Mouse (Mus musculus): ENCODE results near the gene Tmem259.
"Not testable (repeated sequence)": the region's sequence is repeated elsewhere in the genome, so short reads cannot be mapped to it uniquely, and the experiment has no call there.

Gene Tmem259

DNA sequence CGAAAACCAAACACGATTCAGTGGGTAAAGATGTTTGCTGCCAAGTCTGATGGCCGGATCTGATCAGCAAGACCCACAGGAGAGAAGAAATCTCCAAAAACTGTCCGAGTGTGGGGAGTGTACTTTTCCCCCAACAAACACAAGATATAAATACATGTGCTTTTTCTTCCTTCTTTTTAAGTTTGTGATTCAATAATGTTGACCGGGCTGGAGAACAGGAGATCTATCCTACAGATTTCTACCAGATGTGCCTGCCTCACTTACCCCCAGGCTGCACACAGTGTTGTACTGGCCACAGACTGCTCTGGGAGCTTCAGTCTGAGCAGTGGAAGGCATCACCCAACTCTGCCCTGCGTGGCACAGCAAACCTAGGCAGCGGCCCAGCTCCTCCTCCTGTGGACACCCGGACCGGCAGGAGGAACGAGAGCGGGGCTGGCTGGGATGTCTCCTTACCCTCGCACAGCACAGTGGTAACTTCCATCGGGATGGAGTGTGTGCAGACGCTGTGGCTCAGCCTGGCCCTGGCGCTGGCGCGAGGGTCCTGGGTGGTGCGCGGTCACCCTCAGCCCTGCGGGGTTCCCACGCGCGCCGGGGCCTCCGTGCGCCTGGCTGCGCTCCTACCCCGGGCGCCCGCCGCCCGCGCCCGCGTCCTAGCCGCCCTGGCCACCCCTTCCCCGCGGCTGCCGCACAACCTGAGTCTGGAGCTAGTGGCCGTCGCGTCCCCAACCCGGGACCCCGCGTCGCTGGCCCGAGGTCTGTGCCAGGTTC, 13.5 kb downstream of the Tmem259 start, which contains the start of gene Grin3b:
TSS of gene Grin3b (plus strand) at position 301 of the 768 bp plus-strand sequence.
- in situ Hi-C loops (cut with MboI, MseI), result no loop called here

- in situ Hi-C loops (cut with MboI, MseI), result no loop called here
Observed at GRCm38 (mm10) chr10:79969124-79969568, 15.0 kb downstream of the Tmem259 start.

GRCm38 (mm10) chr10:79968181-79968580, 15.9 kb downstream of the Tmem259 start:
- in situ Hi-C loops (cut with MboI, MseI), result no loop called here

DNA sequence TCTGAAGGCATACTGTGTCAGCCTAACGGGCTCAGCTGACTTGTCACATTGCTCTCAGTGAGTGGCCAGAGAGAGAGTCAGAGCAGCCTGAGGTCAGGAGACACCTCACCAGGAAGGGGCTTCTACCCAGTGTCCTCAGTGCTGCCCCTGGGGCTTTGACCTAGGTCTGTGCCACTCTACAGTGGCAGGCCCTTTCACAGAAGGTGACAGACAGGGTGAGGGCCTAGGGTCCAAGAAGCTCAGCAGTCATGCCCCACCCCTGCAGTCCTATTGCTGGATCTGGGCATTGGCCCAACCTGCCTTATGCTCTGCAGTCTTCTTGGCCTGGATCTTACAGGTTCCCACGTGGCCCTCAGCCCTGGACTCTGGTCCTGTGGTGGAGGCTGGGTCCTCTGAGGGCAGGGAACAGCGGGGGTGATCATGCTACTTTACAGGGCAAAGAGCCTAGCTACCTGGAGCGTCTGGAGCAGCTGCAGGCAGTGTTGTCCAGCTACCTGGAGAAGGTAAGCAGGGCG, 17.2 kb downstream of the Tmem259 start:
- in situ Hi-C loops (cut with MboI, MseI), result no loop called here

GRCm38 (mm10) chr10:79965325-79965724, 18.8 kb downstream of the Tmem259 start:
- in situ Hi-C loops (cut with MboI, MseI), result no loop called here

GRCm38 (mm10) chr10:79964727-79965126, 19.4 kb downstream of the Tmem259 start:
- in situ Hi-C loops (cut with MboI, MseI), result no loop called here

DNA sequence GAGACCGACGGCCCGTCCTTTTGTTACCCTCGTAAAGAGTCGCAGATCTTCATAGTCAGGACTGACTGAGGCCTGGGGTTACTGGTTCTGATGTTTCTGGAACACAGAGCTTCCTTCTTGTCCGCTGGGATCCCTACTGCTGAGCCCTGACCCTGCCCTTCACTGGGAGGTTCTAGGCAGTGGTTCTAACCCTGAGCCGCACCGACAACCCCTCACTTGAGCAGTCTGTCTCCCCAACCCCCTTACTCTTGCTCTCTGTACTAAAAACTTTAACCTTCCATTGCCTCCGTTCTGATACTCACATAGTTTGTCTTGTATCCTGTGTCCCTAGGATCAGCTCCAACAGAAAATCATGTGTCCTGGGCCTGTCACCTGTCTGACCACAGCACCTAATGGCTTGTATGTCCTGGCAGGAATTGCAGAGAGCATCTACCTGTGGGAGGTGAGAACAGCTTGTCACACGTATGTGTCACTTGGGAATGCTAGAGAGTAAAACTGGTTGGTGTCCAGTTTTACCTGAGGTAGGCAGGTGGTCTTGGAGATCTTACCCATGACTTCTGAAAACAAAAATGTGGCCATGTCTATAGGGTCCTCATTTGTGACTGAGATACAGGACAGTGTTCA, 23.3 kb downstream of the Tmem259 start:
- in situ Hi-C loops (cut with MboI, MseI), result no loop called here

- in situ Hi-C loops (cut with MboI, MseI), result no loop called here
Observed at GRCm38 (mm10) chr10:79959847-79960601, 24.1 kb downstream of the Tmem259 start, which contains the start of gene Wdr18. Wdr18 (plus strand) TSS chr10:79960152.

DNA sequence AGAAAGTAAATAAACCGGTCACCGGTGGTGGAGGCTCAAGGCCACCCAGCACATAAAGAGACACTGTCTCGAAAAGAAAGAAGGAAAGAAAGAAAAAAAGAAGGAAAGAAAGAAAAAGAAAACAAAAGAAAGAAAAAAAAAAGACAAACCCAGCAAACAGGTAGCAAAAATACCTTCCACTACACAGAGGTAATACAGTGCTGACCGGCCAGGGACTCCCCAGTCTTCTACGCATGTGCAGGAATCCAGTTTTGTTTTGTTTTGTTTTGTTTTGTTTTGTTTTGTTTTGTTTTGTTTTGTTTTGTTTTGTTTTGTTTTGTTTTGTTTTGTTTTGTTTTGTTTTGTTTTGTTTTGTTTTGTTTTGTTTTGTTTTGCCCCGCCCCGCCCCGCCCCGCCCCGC, 24.7 kb downstream of the Tmem259 start:
- in situ Hi-C loops (cut with MboI, MseI), result not testable (repeated sequence)

DNA sequence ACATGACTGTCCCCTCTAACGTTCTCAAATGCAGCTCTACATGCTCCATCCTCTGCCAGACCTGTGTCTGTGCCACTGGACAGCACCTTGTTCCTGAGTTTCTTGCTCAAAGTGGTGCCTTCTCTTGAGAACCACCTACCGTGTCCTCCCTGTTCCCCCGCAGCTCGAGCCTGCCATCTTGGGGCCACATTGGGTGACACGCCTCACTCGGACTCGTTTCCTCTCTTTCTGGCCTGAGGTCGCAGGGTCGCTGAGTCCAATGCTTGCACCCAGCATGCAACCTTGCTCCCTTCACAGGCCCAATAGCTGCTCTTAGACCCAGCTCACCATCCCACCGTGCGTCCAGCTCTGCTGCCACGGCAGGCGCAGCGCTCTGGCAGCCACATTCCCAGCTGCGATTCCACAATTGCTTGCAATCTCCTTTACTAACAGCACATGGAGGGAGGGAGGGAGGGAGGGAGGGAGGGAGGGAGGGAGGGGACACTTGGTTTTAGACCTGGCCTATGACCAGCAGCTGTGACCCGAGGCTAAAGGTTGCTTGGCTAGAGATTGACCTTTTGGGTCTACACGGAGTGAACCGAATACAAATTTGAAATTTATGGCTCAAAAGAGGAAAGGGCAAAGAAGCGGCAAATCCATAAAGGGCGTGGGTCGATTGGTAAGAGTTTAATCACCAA, 25.9 kb downstream of the Tmem259 start:
- in situ Hi-C loops (cut with MboI, MseI), result no loop called here

DNA sequence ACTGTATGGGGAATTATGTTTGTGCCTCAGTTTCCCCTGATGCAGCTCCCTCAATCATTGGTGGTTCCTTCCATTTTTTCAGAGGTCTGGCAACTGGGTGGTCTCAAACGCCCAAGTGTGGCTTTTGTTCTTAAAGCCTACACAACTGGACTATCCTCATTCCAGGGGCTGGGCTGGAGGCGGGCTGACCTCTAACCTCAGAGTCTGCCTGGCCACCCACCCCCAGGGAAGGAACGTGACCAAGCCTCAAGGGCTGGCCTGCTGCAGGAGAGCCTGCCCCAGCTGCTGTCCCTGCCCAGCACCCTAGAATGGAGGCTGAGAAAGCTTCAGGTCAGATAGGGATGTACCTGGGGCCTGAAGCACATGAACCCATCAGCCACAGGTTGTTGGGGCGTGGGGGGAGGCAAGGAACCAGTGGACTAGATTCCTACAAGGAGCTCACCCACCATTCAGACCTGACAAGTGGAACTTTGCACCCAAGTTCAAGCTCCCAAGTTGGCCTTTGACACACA, 27.4 kb downstream of the Tmem259 start:
- in situ Hi-C loops (cut with MboI, MseI), result no loop called here

- in situ Hi-C loops (cut with MboI, MseI), result no loop called here
Observed at GRCm38 (mm10) chr10:79955691-79956090, 28.4 kb downstream of the Tmem259 start.

- in situ Hi-C loops (cut with MboI, MseI), result loop anchor here in 1 of 2 experiments (5.0 kb wide), 1 partner anchor 72 kb away; no protein-coding TSS in a partner anchor
Observed at GRCm38 (mm10) chr10:79953946-79954345, 30.2 kb downstream of the Tmem259 start.

DNA sequence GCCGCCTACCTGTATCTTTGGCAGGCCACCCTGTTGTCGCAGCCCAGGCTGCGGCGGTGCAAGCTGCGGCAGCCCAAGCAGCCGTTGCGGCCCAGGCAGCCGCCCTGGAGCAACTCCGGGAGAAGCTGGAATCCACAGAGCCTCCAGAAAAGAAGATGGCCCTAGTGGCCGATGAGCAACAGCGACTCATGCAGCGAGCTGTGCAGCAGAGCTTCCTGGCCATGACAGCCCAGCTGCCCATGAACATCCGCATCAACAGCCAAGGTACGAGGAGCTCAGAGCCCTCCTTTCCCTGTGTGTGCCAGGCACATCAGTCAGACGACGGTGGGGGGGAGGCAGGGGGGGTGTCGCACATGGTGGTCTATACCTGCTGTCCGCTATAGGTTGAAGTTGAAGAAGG, 33.5 kb downstream of the Tmem259 start:
- in situ Hi-C loops (cut with MboI, MseI), result loop anchor here in 1 of 2 experiments (5.0 kb wide), 1 partner anchor 68 kb away; no protein-coding TSS in a partner anchor

DNA sequence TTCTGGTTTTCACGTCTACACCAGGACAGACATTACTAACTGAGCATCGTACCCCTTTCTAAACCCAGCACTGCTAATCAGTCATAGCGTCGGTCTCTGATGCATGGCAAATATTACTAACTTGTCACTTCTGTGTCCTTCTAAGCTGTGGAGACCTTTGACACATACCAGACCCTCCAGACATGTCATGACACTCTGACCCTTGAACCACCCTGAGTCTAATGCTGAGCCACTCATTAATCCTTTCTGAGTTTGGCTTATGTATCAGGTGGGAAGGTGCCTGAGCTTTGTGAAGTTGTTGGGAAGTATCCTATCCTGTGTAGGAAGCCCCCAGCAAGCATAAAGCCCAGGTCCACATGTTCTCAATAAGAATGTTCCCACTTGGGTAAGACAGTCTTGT, 34.3 kb downstream of the Tmem259 start:
- in situ Hi-C loops (cut with MboI, MseI), result loop anchor here in 1 of 2 experiments (5.0 kb wide), 1 partner anchor 68 kb away; no protein-coding TSS in a partner anchor

GRCm38 (mm10) chr10:79947502-79947901, 36.6 kb downstream of the Tmem259 start:
- in situ Hi-C loops (cut with MboI, MseI), result no loop called here

- in situ Hi-C loops (cut with MboI, MseI), result no loop called here
Observed at GRCm38 (mm10) chr10:79946752-79947322, 37.3 kb downstream of the Tmem259 start.

GRCm38 (mm10) chr10:79945507-79946234, 38.5 kb downstream of the Tmem259 start:
- in situ Hi-C loops (cut with MboI, MseI), result no loop called here

- in situ Hi-C loops (cut with MboI, MseI), result no loop called here
Observed at GRCm38 (mm10) chr10:79943471-79943901, 40.6 kb downstream of the Tmem259 start.

GRCm38 (mm10) chr10:79942988-79943387, 41.1 kb downstream of the Tmem259 start:
- in situ Hi-C loops (cut with MboI, MseI), result no loop called here

All from T-helper 17 cell (primary cell).